Mouse (Mus musculus) erythroblast, embryonic 14.5 days (primary cell): Measurements from ENCODE around the gene Tmem255b.

Experiments used
- GATA1 ChIP-seq: IDR thresholded peaks from 2 replicates; pipeline ENCODE4 v1.6.1; 2012; ENCODE audit warnings: low read length, inconsistent platforms, mixed read lengths
- TAL1 ChIP-seq: IDR thresholded peaks from 3 replicates; pipeline ENCODE4 v1.6.1; 2012; ENCODE audit warnings: low read length, inconsistent platforms, mixed read lengths

DNA sequence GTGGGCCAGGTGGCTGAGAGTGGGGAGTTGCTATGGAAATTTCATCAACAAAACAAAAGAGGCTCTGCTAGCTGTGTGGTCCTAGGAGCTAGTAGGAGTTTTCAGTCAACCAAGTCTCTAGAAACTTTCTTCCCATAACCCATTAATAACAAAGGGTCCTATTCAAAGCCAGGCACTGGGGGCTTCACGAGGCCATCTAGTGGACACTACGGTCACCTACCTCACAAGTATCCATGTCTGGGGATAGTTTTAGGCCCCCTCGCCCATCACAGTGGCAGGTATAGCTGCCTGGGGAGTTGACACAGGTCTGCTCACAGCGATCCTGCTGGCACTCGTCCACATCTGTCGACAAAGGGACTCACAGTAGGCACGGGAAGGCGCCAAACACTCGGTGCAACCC lies 40.9 kb downstream of the Tmem255b start:
- no peak for TF ChIP-seq TAL1
- no peak for TF ChIP-seq GATA1
